Mouse (Mus musculus): ENCODE measurements around the gene Tgfbi.

The Tgfbi gene

GRCm38 (mm10) chr13:56683306-56683705 is 74.0 kb downstream of the Tgfbi start:
- in situ Hi-C loops (cut with MboI, MseI), result no loop called here
